Mouse (Mus musculus) spleen, postnatal 14 days (tissue): ENCODE measurements around the gene Slc2a12.

Experiments used
- DNase-seq, 2 experiments: peaks; one replicate each; pipeline ENCODE4 v3.0.0; 2021 to 2022; ENCODE audit warnings: low spot score in 2 of 2

Gene Slc2a12

GRCm38 (mm10) chr10:22660286-22661000 is 15.6 kb downstream of the Slc2a12 start:
- no peak for DNase-seq

GRCm38 (mm10) chr10:22668509-22668908 is 23.7 kb downstream of the Slc2a12 start:
- DNase-seq = no peak

GRCm38 (mm10) chr10:22674176-22674575 is 29.4 kb downstream of the Slc2a12 start:
- no peak for DNase-seq

GRCm38 (mm10) chr10:22675848-22676630 is 31.2 kb downstream of the Slc2a12 start:
- no peak for DNase-seq

GRCm38 (mm10) chr10:22696236-22696635 is 51.4 kb downstream of the Slc2a12 start:
- no peak for DNase-seq

GRCm38 (mm10) chr10:22696864-22697263 is 52.1 kb downstream of the Slc2a12 start:
- no peak for DNase-seq

GRCm38 (mm10) chr10:22698158-22698953 is 53.5 kb downstream of the Slc2a12 start:
- DNase-seq = no peak

GRCm38 (mm10) chr10:22699487-22700335 is 54.9 kb downstream of the Slc2a12 start:
- DNase-seq = no peak

GRCm38 (mm10) chr10:22700773-22701172 is 56.0 kb downstream of the Slc2a12 start:
- no peak for DNase-seq

GRCm38 (mm10) chr10:22701485-22702315 is 56.9 kb downstream of the Slc2a12 start:
- no peak for DNase-seq

- DNase-seq = no peak
These were observed 59.0 kb downstream of the Slc2a12 start for GRCm38 (mm10) chr10:22703844-22704243.

- no peak for DNase-seq
These were observed 63.5 kb downstream of the Slc2a12 start for GRCm38 (mm10) chr10:22708190-22708843.

GRCm38 (mm10) chr10:22710173-22710777 is 65.5 kb downstream of the Slc2a12 start:
- DNase-seq = no peak

- DNase-seq = no peak
These were observed 68.1 kb downstream of the Slc2a12 start for GRCm38 (mm10) chr10:22712955-22713354.

- peak in 1 of 2 experiments; percentile 23 for DNase-seq
These were observed 69.7 kb downstream of the Slc2a12 start for GRCm38 (mm10) chr10:22714520-22714919.

- DNase-seq = no peak
These were observed 73.7 kb downstream of the Slc2a12 start for GRCm38 (mm10) chr10:22718475-22718874.

- DNase-seq = no peak
These were observed 76.1 kb downstream of the Slc2a12 start for GRCm38 (mm10) chr10:22720781-22721529.

GRCm38 (mm10) chr10:22725166-22725565 is 80.4 kb downstream of the Slc2a12 start:
- DNase-seq = no peak

- DNase-seq = no peak
These were observed 81.5 kb downstream of the Slc2a12 start for GRCm38 (mm10) chr10:22726295-22726694.
